Mouse (Mus musculus) lung, adult 2 months (tissue): ENCODE results near the gene Hamp2. TPM values are rescaled to one million over a fixed set of nuclear protein-coding genes. Genes with fewer than 3 reads are reported as not detected.
A peak's percentile ranks its signal among the peaks of the same experiment; 100 is the strongest.
"Not testable (repeated sequence)": the region's sequence is repeated elsewhere in the genome, so short reads cannot be mapped to it uniquely, and the experiment has no call there.

Source experiments
- DNase-seq: peaks from one replicate; pipeline ENCODE4 v3.0.0; 2022
- H3K4me1 ChIP-seq: fragments of 200-500 bp; 2 replicates; pipeline ENCODE4 v1.6.1; 2011; ENCODE audit warnings: low read length; ENCODE audit not compliant: control insufficient read depth, insufficient read depth
- H3K4me3 ChIP-seq: fragments of 200-500 bp; replicated peaks from 2 replicates; pipeline ENCODE3; 2011; ENCODE audit warnings: low read depth, mild to moderate bottlenecking, control low read depth, low read length; ENCODE audit errors: extremely low read depth
- CTCF ChIP-seq: fragments of 200-500 bp; IDR thresholded peaks from 2 replicates; pipeline ENCODE4 v1.5.1; 2011; ENCODE audit warnings: mild to moderate bottlenecking, low read length, control low read depth; ENCODE audit not compliant: insufficient read depth
- POLR2A ChIP-seq: fragments of 200-500 bp; IDR thresholded peaks from 2 replicates; pipeline ENCODE4 v1.6.1; 2011; ENCODE audit warnings: low read depth, mild to moderate bottlenecking, control low read depth, low read length, borderline replicate concordance; ENCODE audit errors: extremely low read depth
- WGBS: fragments of 180-500 bp; shearing (Covaris S2); methylation state at CpG from one replicate; pipeline ENCODE4 v1.1.7; 2018; 5-methylcytosine and 5-hydroxymethylcytosine counted together
- polyA plus RNA-seq: library from polyadenylated mRNA; depleted of rRNA; stranded (reverse); fragments of >200 nt; gene quantifications from 2 replicates; pipeline ENCODE4 v1.2.3, GENCODE M21; 2012; rRNA removed

The Hamp2 gene
- polyA plus RNA-seq: 0.75 TPM in 1 of 2 replicates, not detected in the other

GRCm38 (mm10) chr7:30924581-30924980, at the start of gene Hamp2:
Gene Hamp2, minus strand, starts transcription at chr7:30924681.
- not testable (repeated sequence) for DNase-seq, H3K4me3 ChIP-seq, H3K4me1 ChIP-seq
- WGBS: 62% methylated on average over 2 of the region's 2 CpGs

DNA sequence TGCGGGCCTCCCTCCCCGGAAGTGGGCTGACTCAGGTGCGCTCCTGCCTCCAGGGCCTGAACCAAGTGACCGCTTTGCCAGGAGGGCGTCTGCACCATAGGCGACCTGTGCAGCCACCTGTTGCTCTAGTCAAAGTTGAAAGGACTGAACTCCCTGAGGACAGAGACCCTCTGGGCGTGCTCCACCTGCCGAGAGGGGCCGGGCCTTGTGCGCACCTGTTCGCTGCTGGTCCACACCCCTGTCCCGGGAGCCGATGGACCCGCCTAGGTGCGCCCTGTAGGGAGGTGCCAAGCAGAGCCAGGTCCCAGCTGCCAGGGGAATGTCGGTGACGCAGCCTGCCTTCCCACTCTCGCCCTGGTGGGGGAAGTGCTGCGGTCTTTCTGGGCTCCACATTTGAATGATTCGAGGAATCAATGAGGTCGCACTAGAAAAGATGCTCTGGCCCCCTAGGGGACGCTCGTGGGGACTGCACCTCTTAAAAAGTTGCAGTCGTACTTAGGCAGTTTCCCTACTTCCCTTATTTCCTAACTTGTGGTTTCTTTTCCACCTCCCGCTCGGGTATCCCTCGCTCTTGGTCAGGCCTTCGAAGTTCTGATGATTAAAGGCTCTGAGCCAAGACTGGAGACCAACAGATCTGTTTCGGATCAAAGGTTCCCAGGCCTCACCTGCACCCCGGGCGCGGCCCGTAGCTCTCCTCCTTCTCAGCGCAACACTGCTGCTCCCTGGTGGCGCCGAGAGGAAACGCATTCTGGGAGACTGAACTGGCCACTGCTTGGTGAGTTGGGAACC, 49.2 kb upstream of the Hamp2 start, which contains the start of gene Fam187b:
Fam187b (plus strand) TSS at position 290 of the 789 bp plus-strand sequence.
- DNase-seq: peak; percentile 90
- H3K4me1 ChIP-seq: no peaks in the 10 kb centered on the region
- TF ChIP-seq POLR2A (peak; percentile 68; the same call in 1 of the 2 replicates), CTCF (peak; percentile 90)
- under 1% methylated on average over 37 of the region's 37 CpGs for WGBS
- peak within 1 kb of the TSS; percentile 74 for H3K4me3 ChIP-seq

- WGBS: 1% methylated on average over 19 of the region's 19 CpGs
- Histone ChIP-seq H3K4me1 (no peaks in the 10 kb centered on the region), H3K4me3 (peak within 1 kb of the TSS; percentile 74)
- no peak for DNase-seq
- TF ChIP-seq POLR2A (0 out of 2 replicates have a peak, but pooled peaks have one; percentile 52), CTCF (no peak)
These were observed 48.7 kb upstream of the Hamp2 start, which contains the start of gene Lsr for GRCm38 (mm10) chr7:30973251-30973500. Gene Lsr, minus strand, starts transcription at chr7:30973464.

- no peak for DNase-seq
- no peaks in the 10 kb centered on the region for H3K4me1 ChIP-seq
- 15% methylated on average over 41 of the region's 41 CpGs for WGBS
- no peak for TF ChIP-seq POLR2A
- no peak for TF ChIP-seq CTCF
- H3K4me3 ChIP-seq: peak overlapping the region; percentile 67
These were observed 48.2 kb upstream of the Hamp2 start for GRCm38 (mm10) chr7:30972426-30973250.

DNA sequence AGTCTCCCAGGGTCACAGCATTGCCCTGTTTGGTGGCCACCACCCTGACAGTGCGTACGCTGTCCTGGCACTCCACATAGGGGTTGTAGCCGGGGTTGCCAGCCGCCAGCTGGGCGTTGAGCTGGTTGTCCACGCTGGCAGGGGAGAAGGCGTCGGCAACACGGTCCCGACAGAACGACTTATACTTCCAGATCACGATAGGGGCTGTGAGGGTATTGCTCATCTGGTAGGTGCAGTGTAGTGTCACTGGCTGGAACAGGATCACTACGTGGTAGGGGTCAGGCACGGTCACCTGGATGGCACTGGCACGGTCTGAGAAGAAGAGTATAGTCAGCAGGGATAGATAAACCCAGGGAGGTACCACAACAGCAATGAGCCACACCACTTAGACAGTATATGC, 47.4 kb upstream of the Hamp2 start:
- TF ChIP-seq CTCF: no peak
- no peak for TF ChIP-seq POLR2A
- WGBS: 73% methylated on average over 15 of the region's 15 CpGs
- Histone ChIP-seq H3K4me3 (no peak overlapping the region), H3K4me1 (no peaks in the 10 kb centered on the region)
- DNase-seq: no peak

- no peak for TF ChIP-seq POLR2A
- no peak for TF ChIP-seq CTCF
- Histone ChIP-seq H3K4me1 (no peaks in the 10 kb centered on the region), H3K4me3 (no peak overlapping the region)
- no peak for DNase-seq
- WGBS: 60% methylated on average over 4 of the region's 4 CpGs
These were observed 44.7 kb upstream of the Hamp2 start for GRCm38 (mm10) chr7:30969174-30969573.

GRCm38 (mm10) chr7:30968611-30969010, 44.1 kb upstream of the Hamp2 start:
- H3K4me3 ChIP-seq: no peak overlapping the region
- 92% methylated on average over 8 of the region's 8 CpGs for WGBS
- no peak for DNase-seq
- H3K4me1 ChIP-seq: no peaks in the 10 kb centered on the region
- TF ChIP-seq CTCF: no peak
- no peak for TF ChIP-seq POLR2A

GRCm38 (mm10) chr7:30966657-30967056, 42.2 kb upstream of the Hamp2 start:
- no peaks in the 10 kb centered on the region for H3K4me1 ChIP-seq
- H3K4me3 ChIP-seq: no peak overlapping the region
- 65% methylated on average over 3 of the region's 3 CpGs for WGBS
- TF ChIP-seq CTCF: no peak
- TF ChIP-seq POLR2A: no peak
- DNase-seq: no peak

GRCm38 (mm10) chr7:30965677-30966076, 41.2 kb upstream of the Hamp2 start:
- WGBS: 85% methylated on average over 14 of the region's 14 CpGs
- TF ChIP-seq POLR2A (no peak), CTCF (no peak)
- Histone ChIP-seq H3K4me1 (no peaks in the 10 kb centered on the region), H3K4me3 (no peak overlapping the region)
- no peak for DNase-seq
